Mouse (Mus musculus): ENCODE results near the gene Rrp1b. TPM values are rescaled to one million over a fixed set of nuclear protein-coding genes. Genes with fewer than 3 reads are reported as not detected.
A peak's percentile ranks its signal among the peaks of the same experiment; 100 is the strongest.

Gene Rrp1b
- polyA plus RNA-seq, 1 experiment from 2014 or later = 77.5 TPM

DNA sequence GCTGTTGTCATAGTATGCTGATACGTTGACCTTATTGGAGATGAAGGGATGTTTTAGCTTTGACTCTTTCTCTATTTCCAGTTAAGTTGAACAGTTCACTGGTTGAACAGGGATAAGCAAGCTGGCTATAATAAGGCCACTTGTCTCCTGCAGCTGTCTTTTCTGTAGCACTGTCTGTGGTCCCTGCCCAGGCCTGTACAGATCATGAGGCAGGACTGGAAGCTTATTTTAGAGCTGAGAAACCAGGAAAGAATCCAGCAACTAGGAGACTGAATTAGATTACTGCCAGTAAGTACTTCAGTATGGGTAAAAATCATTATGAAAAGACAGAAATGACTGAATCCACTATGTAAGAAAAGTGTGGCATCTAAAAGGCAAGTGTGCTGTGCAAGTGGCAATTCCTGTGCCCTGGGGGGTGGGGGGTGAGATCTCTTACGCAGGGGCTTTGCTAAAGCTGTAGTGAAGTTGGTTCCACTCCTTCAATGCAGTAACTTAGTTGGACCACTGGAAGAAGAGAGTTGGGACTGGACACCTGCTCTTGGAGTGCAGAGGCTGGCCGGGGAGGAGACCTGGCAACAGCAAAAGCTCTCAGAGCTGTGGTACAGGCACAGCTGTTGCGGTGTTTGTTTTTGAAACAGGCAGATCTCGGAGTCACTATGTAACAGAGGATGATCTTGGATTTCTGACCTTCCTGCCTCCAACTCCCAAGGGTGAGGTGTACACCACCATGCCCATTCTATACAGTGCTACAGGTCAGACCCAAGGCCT is 17.6 kb upstream of the Rrp1b start:
- H3K27ac ChIP-seq (ENCODE audit: low read depth) = no peak overlapping the region
- WGBS = 72% methylated on average over 5 of the region's 5 CpGs
- no peak for TF ChIP-seq CTCF (IDR thresholded peaks at IDR 0.05; ENCODE audit: low read depth)

DNA sequence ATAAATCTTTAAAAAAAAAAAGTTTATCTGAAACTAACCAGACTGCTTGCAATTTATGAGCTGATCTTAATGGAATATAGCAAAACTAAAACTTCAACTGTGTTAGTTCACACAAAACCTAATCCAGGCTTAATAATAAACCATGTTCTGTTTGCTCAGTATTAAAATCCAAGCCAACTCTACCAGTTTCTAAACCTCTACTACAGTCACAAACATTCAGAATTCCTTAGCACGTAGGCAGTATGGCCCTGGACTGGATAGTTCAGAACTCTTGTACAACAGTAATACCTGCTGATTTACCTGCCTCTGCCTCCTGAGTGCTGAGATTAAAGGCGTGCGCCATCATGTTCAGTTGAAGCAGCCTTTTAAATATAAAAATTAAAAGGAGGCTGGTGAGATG is 13.9 kb upstream of the Rrp1b start:
- H3K9ac ChIP-seq = no peak overlapping the region
- H3K4me1 ChIP-seq (ENCODE audit: insufficient read depth) = peaks cover 5% of the 10 kb centered on the region; the same call in 1 of the 2 replicates
- no peak overlapping the region for H3K27ac ChIP-seq (ENCODE audit: low read depth)
- ATAC-seq (ENCODE audit: insufficient read depth) (no peak), DNase-seq (no peak)
- no peak overlapping the region for H3K4me3 ChIP-seq (ENCODE audit: low read depth, low read length)
- TF ChIP-seq CTCF (IDR thresholded peaks at IDR 0.05; ENCODE audit: low read depth) = no peak
- WGBS = 82% methylated on average over 3 of the region's 3 CpGs
- H3K9me3 ChIP-seq (ENCODE audit: low read depth, low read length) = no peaks in the 10 kb centered on the region
- H3K36me3 ChIP-seq (ENCODE audit: insufficient read depth) = no peaks in the 10 kb centered on the region
- H3K27me3 ChIP-seq (ENCODE audit: insufficient read depth, low read length) = no peaks in the 10 kb centered on the region
- no peak overlapping the region for H3K4me2 ChIP-seq

More for the DNA sequence above, 17.6 kb upstream of the Rrp1b start:
- ATAC-seq (ENCODE audit: insufficient read depth) (no peak), DNase-seq (no peak)
- H3K9me3 ChIP-seq (ENCODE audit: low read depth, low read length) = no peaks in the 10 kb centered on the region
- no peak overlapping the region for H3K9ac ChIP-seq
- no peak overlapping the region for H3K4me2 ChIP-seq
- H3K4me1 ChIP-seq (ENCODE audit: insufficient read depth) = peaks cover 4% of the 10 kb centered on the region; the same call in 1 of the 2 replicates
- no peaks in the 10 kb centered on the region for H3K36me3 ChIP-seq (ENCODE audit: insufficient read depth)
- no peak overlapping the region for H3K4me3 ChIP-seq (ENCODE audit: low read depth, low read length)
- H3K27me3 ChIP-seq (ENCODE audit: insufficient read depth, low read length) = no peaks in the 10 kb centered on the region

DNA sequence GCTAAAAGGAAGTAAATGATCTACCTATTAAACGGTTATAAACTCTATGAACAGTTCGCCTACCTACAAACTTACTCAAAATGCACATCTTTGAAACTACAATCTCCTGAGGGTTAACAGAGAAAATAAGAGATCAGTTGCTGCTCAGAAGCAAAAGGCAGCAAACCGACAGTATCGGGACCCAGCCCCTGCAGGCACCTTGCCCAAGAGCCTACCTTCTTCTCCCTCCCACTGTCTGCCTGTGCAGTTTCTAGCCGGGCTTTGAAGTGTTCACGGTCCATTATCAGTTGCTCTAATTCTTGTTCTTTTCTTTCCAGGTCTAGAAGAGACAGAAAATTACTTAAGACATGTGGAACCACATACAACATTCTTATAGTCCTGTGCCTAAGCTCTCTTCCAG is 13.3 kb upstream of the Rrp1b start:
- H3K4me3 ChIP-seq (ENCODE audit: low read depth, low read length) = no peak overlapping the region
- no peak overlapping the region for H3K27ac ChIP-seq (ENCODE audit: low read depth)
- H3K4me2 ChIP-seq = no peak overlapping the region
- no peaks in the 10 kb centered on the region for H3K36me3 ChIP-seq (ENCODE audit: insufficient read depth)
- H3K9ac ChIP-seq = no peak overlapping the region
- 71% methylated on average over 6 of the region's 6 CpGs for WGBS
- no peak for TF ChIP-seq CTCF (IDR thresholded peaks at IDR 0.05; ENCODE audit: low read depth)
- no peaks in the 10 kb centered on the region for H3K27me3 ChIP-seq (ENCODE audit: insufficient read depth, low read length)
- ATAC-seq (ENCODE audit: insufficient read depth) (no peak), DNase-seq (no peak)
- no peaks in the 10 kb centered on the region for H3K9me3 ChIP-seq (ENCODE audit: low read depth, low read length)
- peaks cover 5% of the 10 kb centered on the region; the same call in 1 of the 2 replicates for H3K4me1 ChIP-seq (ENCODE audit: insufficient read depth)

DNA sequence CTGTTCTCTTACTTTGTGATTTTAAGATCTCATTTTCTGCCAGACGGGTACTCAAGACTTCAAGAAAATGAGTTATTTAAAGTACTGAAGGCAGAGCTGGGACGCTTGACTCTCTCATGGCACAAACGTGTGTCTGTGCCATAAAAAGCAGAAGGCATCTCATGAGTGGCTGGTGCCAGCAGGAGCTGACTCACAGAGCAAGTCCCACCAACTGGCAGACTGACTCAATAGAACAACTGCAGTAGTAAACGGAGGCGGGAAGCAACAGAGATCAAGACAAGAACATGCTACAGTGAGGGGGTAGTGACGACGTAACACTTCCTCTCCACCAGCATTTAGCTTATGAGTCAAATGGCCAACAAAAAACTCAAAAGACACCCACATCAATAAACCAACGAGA is 12.8 kb upstream of the Rrp1b start:
- ATAC-seq (ENCODE audit: insufficient read depth) = no peak
- no peaks in the 10 kb centered on the region for H3K36me3 ChIP-seq (ENCODE audit: insufficient read depth)
- 72% methylated on average over 8 of the region's 8 CpGs for WGBS
- no peak for TF ChIP-seq CTCF (IDR thresholded peaks at IDR 0.05; ENCODE audit: low read depth)
- H3K27ac ChIP-seq (ENCODE audit: low read depth) = no peak overlapping the region
- H3K9me3 ChIP-seq (ENCODE audit: low read depth, low read length) = no peaks in the 10 kb centered on the region
- no peak overlapping the region for H3K4me3 ChIP-seq (ENCODE audit: low read depth, low read length)
- H3K4me2 ChIP-seq = no peak overlapping the region
- DNase-seq = no peak
- no peak overlapping the region for H3K9ac ChIP-seq
- no peaks in the 10 kb centered on the region for H3K27me3 ChIP-seq (ENCODE audit: insufficient read depth, low read length)
- H3K4me1 ChIP-seq (ENCODE audit: insufficient read depth) = peaks cover 5% of the 10 kb centered on the region; the same call in 1 of the 2 replicates

DNA sequence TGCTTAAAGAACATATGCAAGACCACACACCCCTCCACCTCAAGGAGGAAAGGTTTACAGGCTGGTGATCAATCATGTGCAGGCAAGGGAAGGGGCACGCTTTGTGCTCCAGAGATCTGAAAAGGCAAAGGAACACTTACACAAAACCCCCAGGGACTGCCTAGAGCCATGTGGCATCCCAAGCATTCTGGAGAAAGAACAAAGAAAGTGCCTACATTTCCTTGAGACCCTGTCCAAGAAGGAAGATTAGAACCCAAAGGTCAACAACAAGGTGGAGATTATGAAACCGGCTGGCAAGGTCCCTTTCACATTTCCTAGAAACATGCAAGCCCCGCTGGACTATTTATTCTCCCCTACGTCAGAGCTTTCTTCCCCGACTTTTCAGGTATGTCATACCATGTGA is 11.2 kb upstream of the Rrp1b start:
- DNase-seq (peak; percentile 13), ATAC-seq (ENCODE audit: insufficient read depth) (no peak)
- Histone ChIP-seq H3K27me3 (ENCODE audit: insufficient read depth, low read length) (no peaks in the 10 kb centered on the region), H3K4me1 (ENCODE audit: insufficient read depth) (peaks cover 5% of the 10 kb centered on the region; the same call in 1 of the 2 replicates), H3K9me3 (ENCODE audit: low read depth, low read length) (no peaks in the 10 kb centered on the region), H3K9ac (no peak overlapping the region), H3K27ac (ENCODE audit: low read depth) (peak overlapping the region; percentile 22; the same call in 1 of the 2 replicates), H3K4me2 (no peak overlapping the region), H3K4me3 (ENCODE audit: low read depth, low read length) (no peak overlapping the region), H3K36me3 (ENCODE audit: insufficient read depth) (no peaks in the 10 kb centered on the region)
- no peak for TF ChIP-seq CTCF (IDR thresholded peaks at IDR 0.05; ENCODE audit: low read depth)
- 36% methylated on average over 5 of the region's 5 CpGs for WGBS

DNA sequence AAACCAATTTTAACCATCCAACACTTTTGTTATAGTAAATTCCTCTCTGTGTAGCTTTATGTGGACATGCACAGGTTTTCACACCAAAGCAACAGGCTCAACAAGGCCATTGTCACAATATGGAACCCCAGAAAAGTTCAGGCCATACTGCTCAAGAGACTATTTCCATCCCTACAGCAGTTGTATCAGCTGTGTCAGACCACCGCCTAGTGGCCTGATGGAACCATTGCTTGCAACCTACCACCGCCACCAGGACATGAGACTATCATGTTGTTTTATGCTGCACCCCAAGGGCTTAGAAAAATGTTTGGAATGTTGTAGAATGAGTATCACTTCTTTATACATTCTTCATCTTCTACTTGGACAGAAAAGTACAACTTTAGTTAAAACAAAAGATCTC is 10.5 kb upstream of the Rrp1b start:
- H3K9me3 ChIP-seq (ENCODE audit: low read depth, low read length) = no peaks in the 10 kb centered on the region
- 3% methylated on average over 2 of the region's 2 CpGs for WGBS
- no peak overlapping the region for H3K4me3 ChIP-seq (ENCODE audit: low read depth, low read length)
- H3K4me2 ChIP-seq = no peak overlapping the region
- peak; percentile 98 for TF ChIP-seq CTCF (IDR thresholded peaks at IDR 0.05; ENCODE audit: low read depth)
- H3K27me3 ChIP-seq (ENCODE audit: insufficient read depth, low read length) = no peaks in the 10 kb centered on the region
- no peak overlapping the region for H3K27ac ChIP-seq (ENCODE audit: low read depth)
- DNase-seq (peak; percentile 91), ATAC-seq (ENCODE audit: insufficient read depth) (peak; percentile 72)
- no peaks in the 10 kb centered on the region for H3K36me3 ChIP-seq (ENCODE audit: insufficient read depth)
- no peak overlapping the region for H3K9ac ChIP-seq
- H3K4me1 ChIP-seq (ENCODE audit: insufficient read depth) = peaks cover 5% of the 10 kb centered on the region; the same call in 1 of the 2 replicates

DNA sequence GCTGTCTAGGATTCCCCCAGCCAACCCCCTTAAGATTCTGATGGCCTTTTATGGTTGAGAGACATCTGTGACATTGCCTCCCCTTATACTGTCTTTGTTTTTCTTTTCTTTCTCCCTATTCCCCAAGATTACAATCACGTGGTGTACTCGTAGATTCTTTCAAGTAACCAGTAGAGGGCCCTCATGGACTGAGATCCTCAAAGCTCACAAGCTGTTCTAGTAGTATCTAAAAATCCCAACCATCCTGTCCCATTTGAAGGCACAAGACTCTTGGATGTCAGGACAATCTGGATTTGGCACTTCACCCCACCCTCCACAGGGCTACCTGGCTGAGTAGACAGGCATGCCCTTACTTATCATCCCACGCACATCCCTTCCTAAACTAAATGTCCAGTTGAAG is 8.2 kb upstream of the Rrp1b start:
- H3K4me1 ChIP-seq (ENCODE audit: insufficient read depth) = peaks cover 5% of the 10 kb centered on the region; the same call in 1 of the 2 replicates
- 26% methylated on average over 3 of the region's 3 CpGs for WGBS
- no peaks in the 10 kb centered on the region for H3K36me3 ChIP-seq (ENCODE audit: insufficient read depth)
- ATAC-seq (ENCODE audit: insufficient read depth) = peak; percentile 19; the same call in 1 of the 2 replicates
- DNase-seq = peak; percentile 87
- peak; percentile 69 for TF ChIP-seq CTCF (IDR thresholded peaks at IDR 0.05; ENCODE audit: low read depth)
- H3K9ac ChIP-seq = no peak overlapping the region
- no peak overlapping the region for H3K27ac ChIP-seq (ENCODE audit: low read depth)
- H3K9me3 ChIP-seq (ENCODE audit: low read depth, low read length) = no peaks in the 10 kb centered on the region
- H3K4me3 ChIP-seq (ENCODE audit: low read depth, low read length) = no peak overlapping the region
- H3K27me3 ChIP-seq (ENCODE audit: insufficient read depth, low read length) = no peaks in the 10 kb centered on the region
- no peak overlapping the region for H3K4me2 ChIP-seq
